Mouse (Mus musculus): ENCODE measurements around the gene Ndc80.
A peak's percentile ranks its signal among the peaks of the same experiment; 100 is the strongest.
"Not testable (repeated sequence)": the region's sequence is repeated elsewhere in the genome, so short reads cannot be mapped to it uniquely, and the experiment has no call there.

The Ndc80 gene

GRCm38 (mm10) chr17:71526711-71527564 is at the start of gene Ndc80:
TSS of gene Ndc80 (minus strand) at chr17:71526857.
- peak; percentile 90 to 96 for DNase-seq (ENCODE audit: low spot score in 2 of 2)

GRCm38 (mm10) chr17:71561631-71562030 is 35.0 kb upstream of the Ndc80 start:
- DNase-seq (ENCODE audit: low spot score in 2 of 2) = peak in 1 of 2 experiments; percentile 17

GRCm38 (mm10) chr17:71552901-71553300 is 26.2 kb upstream of the Ndc80 start:
- peak in 1 of 2 experiments; percentile 60 for DNase-seq (ENCODE audit: low spot score in 2 of 2)

- peak; percentile 84 to 93 for DNase-seq (ENCODE audit: low spot score in 2 of 2)
Observed at GRCm38 (mm10) chr17:71551757-71552451, 25.2 kb upstream of the Ndc80 start, which contains the start of gene Spdya. TSS of gene Spdya (plus strand) at chr17:71552061.

- no peak for DNase-seq (ENCODE audit: low spot score in 2 of 2)
Observed at GRCm38 (mm10) chr17:71551350-71551749, 24.7 kb upstream of the Ndc80 start.

GRCm38 (mm10) chr17:71548586-71548985 is 21.9 kb upstream of the Ndc80 start:
- no peak for DNase-seq (ENCODE audit: low spot score in 2 of 2)

- no peak for DNase-seq (ENCODE audit: low spot score in 2 of 2)
Observed at GRCm38 (mm10) chr17:71537164-71537563, 10.5 kb upstream of the Ndc80 start.

GRCm38 (mm10) chr17:71535595-71535994 is 8.9 kb upstream of the Ndc80 start:
- DNase-seq (ENCODE audit: low spot score in 2 of 2) = not testable (repeated sequence)

- no peak for DNase-seq (ENCODE audit: low spot score in 2 of 2)
Observed at GRCm38 (mm10) chr17:71528042-71528441, 1.4 kb upstream of the Ndc80 start.

- no peak for DNase-seq (ENCODE audit: low spot score in 2 of 2)
Observed at GRCm38 (mm10) chr17:71526302-71526708, 352 bp downstream of the Ndc80 start.

- DNase-seq (ENCODE audit: low spot score in 2 of 2) = no peak
Observed at GRCm38 (mm10) chr17:71510297-71510696, 16.4 kb downstream of the Ndc80 start.

- DNase-seq (ENCODE audit: low spot score in 2 of 2) = no peak
Observed at GRCm38 (mm10) chr17:71506832-71507231, 19.8 kb downstream of the Ndc80 start.

GRCm38 (mm10) chr17:71495784-71496183 is 30.9 kb downstream of the Ndc80 start:
- DNase-seq (ENCODE audit: low spot score in 2 of 2) = no peak

GRCm38 (mm10) chr17:71491332-71491686 is 35.3 kb downstream of the Ndc80 start:
- no peak for DNase-seq (ENCODE audit: low spot score in 2 of 2)

- DNase-seq (ENCODE audit: low spot score in 2 of 2) = no peak
Observed at GRCm38 (mm10) chr17:71490666-71491331, 35.9 kb downstream of the Ndc80 start.

- DNase-seq (ENCODE audit: low spot score in 2 of 2) = no peak
Observed at GRCm38 (mm10) chr17:71489703-71490461, 36.8 kb downstream of the Ndc80 start.

GRCm38 (mm10) chr17:71486231-71486851 is 40.3 kb downstream of the Ndc80 start:
- peak in 1 of 2 experiments; percentile 37 for DNase-seq (ENCODE audit: low spot score in 2 of 2)

GRCm38 (mm10) chr17:71485791-71486230 is 40.8 kb downstream of the Ndc80 start:
- DNase-seq (ENCODE audit: low spot score in 2 of 2) = peak; percentile 36 to 70

- DNase-seq (ENCODE audit: low spot score in 2 of 2) = no peak
Observed at GRCm38 (mm10) chr17:71484711-71485110, 41.9 kb downstream of the Ndc80 start.

GRCm38 (mm10) chr17:71483418-71484060 is 43.1 kb downstream of the Ndc80 start:
- no peak for DNase-seq (ENCODE audit: low spot score in 2 of 2)
